Mouse (Mus musculus) granulocyte monocyte progenitor cell, adult 5-6 weeks (primary cell): ENCODE data around the gene Rsad1. TPM values are rescaled to one million over a fixed set of nuclear protein-coding genes. Genes with fewer than 3 reads are reported as not detected.

Experiments
- ATAC-seq: replicated peaks from 2 replicates; pipeline ENCODE4 v1.8.0; 2016; ENCODE audit warnings: mild to moderate bottlenecking, moderate TSS enrichment, inconsistent platforms; ENCODE audit not compliant: poor library complexity, severe bottlenecking
- total RNA-seq, 2 experiments: library from RNA; stranded (forward) in 1 of 2; stranded (reverse) in 1 of 2; fragments of 200-712, 200-1000 nt in 1 of 2; fragments of >200 nt in 1 of 2; fragmentation: Nextera tagmentation in 1 of 2; gene quantifications; 2 replicates each; pipeline ENCODE4 v1.2.3; 2014 to 2017

Gene Rsad1
- total RNA-seq, 2 experiments from 2014 or later = 5.7 to 6.2 TPM

DNA sequence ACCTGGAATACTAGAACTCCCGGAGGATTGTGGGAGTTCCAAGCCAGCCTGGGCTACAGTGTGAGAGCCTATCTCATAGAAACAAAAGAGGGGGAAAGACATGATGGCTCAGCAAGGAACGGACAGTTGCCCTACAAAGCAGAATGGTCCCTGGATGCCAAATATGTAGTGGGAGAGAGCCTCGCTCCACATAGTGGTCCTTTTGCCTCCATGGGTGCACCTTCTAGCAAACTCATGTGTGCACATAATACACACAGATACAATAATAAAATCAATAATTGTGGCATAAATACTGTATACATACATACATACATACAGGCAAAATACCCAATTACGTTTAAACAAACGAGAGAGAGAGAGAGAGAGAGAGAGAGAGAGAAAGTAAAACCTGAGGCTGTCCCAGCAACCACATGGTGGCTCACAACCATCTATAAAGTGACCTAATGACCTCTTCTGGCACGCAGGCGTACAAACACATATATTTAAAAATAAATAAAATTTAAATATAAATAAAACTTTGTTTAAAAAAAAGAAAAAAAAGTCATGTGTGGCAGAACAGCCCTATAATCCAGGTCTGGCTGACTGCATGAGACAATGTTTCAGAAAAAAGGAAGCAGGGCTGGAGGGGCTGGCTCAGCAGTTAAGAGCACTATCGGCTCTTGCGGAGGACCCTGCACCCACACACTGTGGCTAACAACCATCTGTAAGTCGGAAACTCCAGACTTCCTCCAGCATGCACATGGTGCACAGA lies 811 bp upstream of the Rsad1 start:
- peak; percentile 44 for ATAC-seq

DNA sequence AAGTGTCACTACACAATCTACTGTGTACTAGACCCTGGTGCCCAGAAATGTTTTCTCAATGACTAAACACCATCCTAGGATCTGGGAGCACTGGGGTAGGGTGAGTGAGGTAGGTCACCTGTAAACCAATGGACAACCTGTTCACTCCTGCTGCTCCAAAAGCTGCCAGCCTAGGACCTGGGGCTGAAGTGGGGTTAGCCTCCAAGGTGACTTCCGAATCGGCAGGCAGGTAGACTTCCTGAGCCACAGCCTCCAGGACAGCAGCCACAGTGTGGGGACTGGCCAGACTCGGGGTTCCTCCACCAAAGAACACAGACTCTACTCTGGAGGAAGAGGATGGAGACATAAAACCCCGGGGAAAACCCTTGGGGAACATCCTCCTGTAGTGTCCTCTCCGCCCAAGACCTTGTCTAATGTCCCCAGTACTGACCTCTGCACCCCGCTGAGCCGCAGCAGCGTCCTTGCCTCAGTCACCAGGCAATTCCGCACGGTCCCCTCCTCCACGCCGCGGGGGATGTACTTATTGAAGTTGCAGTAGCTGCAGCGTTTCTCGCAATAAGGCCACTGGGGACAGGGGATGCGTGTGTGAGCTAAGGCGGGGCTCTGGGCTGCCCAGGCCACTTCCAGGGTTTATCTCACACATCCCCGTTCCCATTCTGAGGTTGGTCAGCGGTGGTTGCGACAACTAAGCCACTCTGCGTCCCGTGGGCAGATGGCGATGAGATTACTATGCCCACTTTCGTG lies 842 bp downstream of the Rsad1 start:
- ATAC-seq = peak; percentile 28

DNA sequence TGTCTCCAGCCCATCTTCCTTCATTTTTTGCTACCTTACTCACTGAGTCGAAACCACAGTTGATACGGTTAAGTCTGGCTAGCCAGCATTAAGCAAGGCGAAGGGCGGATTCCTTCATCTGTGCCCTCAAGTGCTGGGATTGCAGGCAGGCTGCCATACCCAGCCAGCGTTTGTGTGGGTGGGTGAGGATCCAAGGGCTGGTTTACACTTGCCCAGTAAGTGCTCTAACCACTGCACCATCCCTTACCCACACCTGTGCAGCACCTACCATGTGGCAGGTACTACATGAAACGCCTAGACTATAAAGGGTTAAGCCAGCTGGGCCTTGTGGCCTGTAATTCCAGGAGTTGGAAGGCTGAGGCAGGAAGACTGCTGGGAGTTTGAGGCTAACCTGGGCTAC lies 1.8 kb downstream of the Rsad1 start:
- no peak for ATAC-seq

DNA sequence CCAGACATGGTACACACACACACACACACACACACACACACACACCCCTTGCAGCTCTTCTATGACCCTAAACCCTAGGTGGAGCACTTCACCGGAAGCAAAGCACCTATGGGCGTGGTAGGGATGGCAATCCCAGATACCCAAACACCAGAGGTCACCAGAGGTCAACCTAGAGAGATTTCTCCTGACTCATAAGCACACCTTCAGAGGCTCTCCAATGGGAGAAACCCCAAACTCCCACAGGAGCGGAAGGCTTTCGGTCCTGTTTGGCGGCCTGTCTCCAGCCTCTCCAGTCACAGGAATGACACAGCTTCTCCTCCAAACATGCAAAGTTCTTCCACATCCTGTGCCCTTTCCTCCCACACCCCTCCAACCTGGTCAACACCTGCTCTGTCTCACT lies 2.7 kb downstream of the Rsad1 start:
- ATAC-seq = no peak

DNA sequence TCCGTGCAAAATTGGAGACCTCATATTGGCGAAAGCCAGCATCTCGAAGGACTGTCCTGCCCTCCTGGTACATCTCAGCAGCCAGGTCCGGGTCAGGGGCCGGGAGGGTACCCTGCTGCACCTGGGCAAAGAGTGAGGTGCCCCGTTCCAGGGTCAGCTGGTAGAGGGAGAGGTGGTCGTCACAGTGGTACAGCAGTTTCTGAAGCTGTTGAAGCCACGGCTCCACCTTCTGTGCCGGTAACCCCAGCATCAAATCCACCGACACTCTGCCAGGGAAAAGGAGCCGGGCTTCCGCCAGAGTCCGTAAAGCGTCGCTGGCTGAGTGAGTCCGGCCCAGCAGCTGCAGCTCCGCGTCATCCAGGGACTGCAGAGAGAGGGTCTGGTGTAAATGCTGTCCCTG lies 4.6 kb downstream of the Rsad1 start:
- ATAC-seq = no peak

DNA sequence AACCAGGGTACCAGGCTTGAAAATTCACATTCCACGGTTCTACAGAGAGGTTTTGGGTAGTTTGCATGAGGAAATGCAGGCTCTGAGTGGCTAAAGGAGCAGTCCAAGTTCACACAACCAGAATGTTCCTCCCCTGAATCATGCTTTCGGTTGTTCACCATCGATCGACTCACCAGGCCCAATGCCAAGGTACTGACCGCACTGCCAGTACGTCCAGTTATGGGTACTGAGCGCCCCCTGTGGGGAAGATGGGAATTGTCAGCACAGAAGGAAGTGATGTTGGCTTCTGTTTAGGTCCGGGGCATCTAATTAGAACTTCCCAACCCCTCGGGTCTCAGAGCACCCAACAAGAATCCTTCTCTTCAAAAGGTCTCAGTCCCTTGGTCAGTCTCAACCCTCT lies 5.1 kb downstream of the Rsad1 start:
- ATAC-seq = peak; percentile 67

DNA sequence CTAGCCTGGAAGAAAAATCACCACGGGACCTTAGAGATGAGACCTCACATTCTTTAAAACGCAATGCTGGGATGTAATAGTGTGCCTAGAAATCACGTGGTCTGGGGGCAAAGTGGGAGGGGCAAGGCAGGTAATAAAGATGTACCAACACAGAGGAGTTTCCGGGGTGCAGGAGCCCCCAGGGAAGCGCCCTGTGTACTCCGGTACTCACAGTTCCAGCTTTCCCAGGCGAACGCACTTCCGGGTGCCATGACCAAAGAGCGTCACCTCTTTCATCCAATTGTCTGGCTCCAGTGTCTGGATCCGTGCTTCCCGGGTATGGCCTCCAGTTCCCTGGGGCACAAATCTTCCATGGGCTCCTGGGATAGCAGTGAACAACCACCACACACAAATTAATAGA lies 5.7 kb downstream of the Rsad1 start:
- no peak for ATAC-seq

DNA sequence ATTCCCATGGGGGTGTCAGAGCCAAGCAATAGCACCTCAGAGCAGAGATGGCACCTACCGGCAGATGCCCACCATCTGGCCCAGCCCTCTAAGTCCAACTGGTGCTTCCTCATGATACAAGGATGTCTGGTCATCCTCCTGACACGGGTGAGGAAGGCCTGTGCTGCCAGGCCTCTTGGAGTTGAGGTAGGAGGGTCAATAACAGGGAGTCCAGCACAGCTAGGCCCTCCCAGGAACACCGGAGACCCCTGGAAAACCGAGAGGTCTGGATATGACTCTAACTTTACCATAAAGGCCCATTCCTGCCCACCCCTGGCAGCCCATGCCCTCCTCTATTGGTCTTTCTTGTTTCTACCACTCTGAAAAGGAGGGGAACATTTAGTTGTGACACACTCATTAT lies 6.7 kb downstream of the Rsad1 start:
- no peak for ATAC-seq

DNA sequence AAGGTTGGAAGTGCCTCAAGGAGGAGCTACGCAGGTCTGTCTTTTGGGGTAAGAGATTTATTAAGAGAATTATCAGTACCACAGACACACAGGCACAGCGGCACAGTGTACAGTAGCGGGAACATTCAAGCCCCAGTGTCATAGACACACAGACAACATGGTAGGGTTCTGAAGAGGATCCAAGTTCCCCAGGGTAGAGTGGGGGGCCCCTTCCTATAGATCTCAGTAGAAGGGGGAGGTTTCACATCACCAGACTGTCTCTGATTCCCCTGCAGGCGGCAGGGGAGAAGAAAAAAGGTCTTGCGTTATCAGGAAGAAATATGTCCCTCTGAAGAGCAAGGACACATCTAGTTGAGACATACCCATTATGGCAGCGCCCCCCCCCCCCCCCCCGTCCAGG lies 9.3 kb downstream of the Rsad1 start:
- ATAC-seq = no peak

DNA sequence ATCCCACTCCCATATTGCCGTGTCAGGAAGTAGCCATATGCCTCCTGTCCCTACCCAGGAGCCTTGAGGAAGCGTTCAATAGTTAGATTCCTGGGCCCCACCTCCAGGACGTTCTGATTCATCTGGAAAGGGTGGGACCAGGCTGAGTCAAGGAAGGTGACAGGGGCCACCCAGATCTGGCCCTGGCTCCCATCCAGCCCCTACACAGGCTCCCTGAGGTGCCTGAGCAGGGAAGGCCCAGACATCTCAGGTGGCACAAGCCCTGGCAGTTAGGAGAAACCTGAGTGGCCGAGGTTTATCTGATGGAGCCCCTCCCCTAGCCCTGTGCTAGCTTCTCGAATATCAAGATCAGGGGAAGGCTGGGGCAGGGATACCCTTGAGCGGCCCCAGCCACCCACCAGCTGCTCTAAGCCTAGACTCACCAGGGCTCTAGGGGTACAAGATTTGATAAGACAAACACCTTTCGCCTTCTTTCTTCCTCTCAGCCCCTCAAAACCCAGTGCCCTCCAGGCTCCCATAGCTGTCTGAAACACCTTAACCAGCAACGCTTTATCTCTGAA lies 10.2 kb downstream of the Rsad1 start:
- no peak for ATAC-seq

DNA sequence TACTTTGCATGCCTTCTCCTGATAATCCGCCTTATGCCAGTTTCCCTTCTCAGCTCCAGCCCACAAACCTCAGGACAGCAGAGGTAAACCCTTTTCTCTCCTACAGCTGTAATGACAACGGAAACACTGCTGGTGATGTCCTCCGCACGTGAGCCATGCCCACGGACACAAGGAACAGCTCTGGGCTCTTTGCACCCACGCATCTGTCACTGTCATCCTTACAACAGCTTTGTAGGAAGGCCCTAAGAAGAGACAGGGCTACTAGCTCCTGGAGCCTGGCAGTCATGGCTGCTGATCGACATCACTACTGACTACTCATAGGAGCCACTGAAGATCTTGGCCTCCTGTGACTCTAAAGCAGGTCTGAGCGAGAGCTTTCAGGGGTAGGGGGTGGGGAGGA lies 15.9 kb downstream of the Rsad1 start:
- no peak for ATAC-seq

DNA sequence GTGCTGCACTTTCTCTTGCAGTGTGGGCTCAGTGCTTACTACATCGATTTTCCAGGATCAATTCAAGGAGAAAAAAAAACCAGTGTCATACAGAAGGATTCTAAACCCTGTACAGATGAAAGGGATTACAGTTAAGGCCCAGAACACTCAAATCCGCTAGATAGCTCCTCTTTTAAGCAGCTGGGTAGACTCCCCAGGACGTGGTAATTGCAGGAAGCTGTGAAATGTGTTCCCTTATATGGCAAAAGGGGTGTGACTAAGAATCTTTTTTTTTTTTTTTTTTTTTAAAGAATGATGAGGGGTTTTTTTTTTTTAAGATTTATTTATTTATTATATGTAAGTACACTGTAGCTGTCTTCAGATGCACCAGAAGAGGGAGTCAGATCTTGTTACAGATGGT lies 20.2 kb downstream of the Rsad1 start:
- no peak for ATAC-seq

DNA sequence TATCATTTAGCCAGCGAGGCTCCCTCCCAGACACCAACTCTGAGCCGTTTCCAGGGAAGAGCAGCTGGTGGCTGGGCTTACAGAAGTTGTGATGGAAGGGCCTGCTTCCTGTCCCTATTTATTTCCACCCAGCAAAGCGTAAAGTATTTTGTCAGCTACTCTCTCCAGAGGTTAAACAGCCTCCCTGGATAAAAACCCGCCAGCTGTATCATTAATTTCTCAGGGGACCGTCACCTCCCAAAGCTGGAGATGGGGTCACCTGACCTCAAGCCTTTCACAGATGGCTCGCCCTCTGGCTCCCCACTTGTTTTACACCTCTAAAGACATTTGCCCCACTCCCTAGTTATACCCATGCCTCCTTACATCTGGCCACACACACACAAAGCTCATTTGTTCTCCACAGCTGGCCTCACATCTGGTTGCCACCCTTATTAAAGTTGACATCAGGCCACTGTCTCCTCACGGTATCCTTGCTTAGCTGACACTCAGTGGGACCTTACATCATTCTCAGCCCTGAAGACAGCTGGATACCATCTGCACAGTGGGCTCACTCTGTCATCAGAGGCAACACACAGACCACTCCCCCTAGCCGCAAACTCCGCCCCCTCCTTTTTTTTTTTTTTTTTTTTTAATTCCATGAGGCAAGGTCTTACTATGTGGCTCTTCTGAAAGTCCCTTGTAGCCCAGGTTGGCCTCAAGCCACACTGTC lies 22.7 kb downstream of the Rsad1 start:
- peak; percentile 72 for ATAC-seq

DNA sequence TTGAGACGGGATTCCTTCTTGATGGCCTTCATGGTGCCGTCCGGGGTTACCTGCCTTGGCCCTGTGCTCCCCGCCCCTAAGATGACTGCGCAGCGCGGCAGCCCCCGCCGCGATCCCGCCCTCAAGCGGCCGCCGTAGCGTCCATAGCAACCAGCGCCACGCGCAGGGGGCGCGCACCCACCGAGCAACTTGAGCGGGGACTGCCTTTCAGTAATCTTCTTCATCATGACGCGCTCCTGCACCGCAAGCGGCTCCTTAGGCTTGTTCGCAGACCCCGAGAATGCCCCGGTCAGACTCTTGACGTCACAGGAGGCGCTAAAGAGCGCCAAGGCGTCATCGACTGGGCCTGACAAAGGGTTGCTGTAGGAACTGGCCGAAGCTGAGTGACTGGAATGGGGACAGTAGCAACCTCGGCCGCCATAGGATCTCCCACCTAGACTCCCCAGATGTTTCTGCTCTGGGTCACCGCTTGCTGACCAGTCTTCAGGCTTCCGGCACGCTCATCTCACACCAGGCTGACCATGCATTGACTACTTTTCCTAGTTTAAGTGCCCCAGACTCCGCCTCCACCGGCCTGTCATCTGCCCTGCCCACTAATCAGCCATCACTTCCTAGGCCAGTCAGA lies 27.7 kb downstream of the Rsad1 start, which contains the start of gene Mycbpap:
TSS of gene Mycbpap (minus strand) at position 524 of the 625 bp plus-strand sequence.
- ATAC-seq = peak; percentile 88

DNA sequence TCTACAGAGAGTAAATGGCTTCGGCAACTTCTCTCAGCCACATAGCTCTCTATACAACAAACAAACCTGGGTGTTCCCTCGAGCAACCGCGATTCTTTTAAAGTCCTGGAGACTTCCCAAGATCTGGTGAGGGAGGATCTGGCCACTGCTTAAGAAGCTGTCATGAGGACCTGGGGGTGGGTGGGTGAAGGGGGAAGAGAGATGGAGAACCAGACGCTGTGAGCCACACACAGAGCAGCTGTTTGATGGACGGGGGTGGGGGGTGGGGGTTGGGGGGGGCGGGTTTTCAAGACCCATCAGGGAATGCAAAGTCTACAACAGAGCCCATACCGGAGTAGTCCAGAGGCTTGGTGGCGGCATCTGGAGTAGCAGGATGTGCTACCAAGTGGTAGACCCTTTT lies 35.6 kb downstream of the Rsad1 start:
- no peak for ATAC-seq

DNA sequence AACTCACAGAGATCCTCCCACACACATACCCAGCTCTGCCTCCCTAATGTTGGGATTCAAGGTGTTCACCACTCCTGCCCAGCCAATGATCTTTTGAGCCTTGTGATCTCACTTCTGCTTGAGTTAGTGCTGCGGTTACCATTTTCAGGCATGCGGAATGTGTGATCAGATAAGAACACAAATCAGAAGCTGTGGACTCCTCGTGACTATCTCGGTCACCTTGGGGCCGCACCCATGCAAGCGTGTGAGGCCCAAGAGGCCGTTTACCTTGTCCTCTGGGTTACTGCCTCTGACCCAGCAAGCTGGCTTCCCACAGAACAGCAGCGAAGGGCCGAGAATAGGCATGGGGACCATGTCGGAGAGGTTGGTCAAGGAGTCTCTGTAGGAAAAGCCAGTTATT lies 40.1 kb downstream of the Rsad1 start:
- no peak for ATAC-seq

DNA sequence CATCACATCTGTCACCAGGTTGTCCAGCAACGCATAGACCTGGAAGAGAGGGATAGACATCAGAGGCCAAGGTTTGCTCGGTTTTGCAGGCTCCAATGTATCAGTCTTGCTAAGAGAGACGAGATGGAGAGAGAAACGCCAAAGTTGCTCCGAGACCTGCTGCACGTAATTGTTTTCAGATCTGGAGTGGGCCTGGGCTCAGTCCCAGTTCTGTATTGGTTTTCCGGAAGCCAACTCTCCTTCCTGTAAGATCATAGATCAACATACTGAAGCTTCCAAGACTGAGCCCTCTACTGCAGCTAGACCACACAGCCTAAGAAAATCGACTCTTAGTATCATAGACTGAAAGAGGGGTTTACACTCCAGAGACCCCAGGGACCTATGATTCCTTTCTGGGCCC lies 47.6 kb downstream of the Rsad1 start:
- no peak for ATAC-seq

DNA sequence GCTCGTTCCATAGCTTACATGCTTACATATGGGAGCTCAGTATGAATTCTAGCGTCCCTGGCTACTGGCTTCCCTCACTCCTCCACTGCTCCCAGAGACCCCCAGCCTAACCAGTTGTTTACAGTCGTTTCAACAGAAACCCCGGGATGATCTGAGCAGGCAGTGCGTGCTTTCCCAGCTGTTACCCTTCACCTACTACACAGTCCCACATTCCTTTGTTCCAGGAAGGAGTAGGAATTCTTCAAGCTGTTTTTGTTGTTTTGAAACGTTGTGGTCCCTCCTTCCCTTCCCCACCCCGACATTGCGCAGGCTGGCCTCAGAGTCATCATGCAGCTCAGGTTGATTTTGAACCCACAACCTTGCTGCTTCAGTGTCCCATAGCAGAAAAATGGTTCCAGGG lies 48.7 kb downstream of the Rsad1 start:
- no peak for ATAC-seq

DNA sequence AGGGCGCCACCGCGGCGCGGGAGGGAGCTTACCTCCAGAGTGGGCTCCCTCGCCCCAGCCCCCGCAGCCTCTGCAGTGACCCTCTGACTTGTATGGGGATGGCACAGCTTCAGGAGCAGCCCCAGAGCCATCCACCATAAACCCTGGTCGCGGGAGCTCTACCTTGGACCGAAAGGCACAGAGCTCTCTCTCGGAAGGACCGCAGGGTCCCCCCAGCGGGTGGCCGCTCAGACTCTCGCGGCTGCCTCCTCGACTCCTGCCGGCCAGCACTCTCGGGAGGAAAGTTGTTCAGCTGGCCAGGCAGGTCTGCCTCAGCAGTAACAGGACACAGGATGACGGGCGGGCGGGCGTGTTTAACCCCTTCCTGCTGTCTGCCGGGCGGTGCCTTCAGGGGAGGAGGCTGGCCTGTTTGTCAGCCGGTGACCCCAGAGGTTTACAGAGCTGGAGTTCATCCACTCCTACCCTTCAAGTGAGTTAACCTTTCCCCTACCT lies 49.3 kb downstream of the Rsad1 start, which contains the start of gene Epn3:
TSS of gene Epn3 (minus strand) at position 314 of the 492 bp plus-strand sequence.
- peak; percentile 38; the same call in 1 of the 2 replicates for ATAC-seq

DNA sequence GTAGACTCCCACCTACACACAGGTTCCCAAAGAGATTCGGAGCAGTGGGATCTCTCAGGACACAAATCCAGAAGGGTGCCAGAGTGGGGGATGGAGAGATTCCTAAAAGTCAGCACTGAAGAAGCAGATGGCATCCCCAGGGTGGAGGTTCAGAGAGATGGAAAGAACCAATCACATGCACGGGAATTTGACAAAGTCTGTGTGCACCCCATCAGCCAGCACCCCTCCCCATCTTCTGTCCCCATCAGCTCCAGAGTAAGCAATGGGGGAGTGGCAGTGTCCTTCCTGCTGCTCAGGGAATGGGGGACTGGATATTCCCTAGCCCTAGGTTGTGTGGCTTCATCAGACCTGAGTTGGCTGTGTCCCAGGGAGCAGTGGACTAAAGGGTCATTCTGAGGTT lies 50.0 kb downstream of the Rsad1 start:
- ATAC-seq = no peak
